Mouse (Mus musculus) limb, embryonic 11.5 days (tissue): ENCODE data around the gene Mrpl53. TPM values are rescaled to one million over a fixed set of nuclear protein-coding genes. Genes with fewer than 3 reads are reported as not detected.
A peak's percentile ranks its signal among the peaks of the same experiment; 100 is the strongest.

Experiments used
- ATAC-seq: fragments of 200-750 bp; cut with Nextera tagmentation; 2 replicates; pipeline ENCODE4 v1.8.0; 2017; ENCODE audit warnings: low read depth; ENCODE audit not compliant: insufficient number of reproducible peaks, low FRiP score, low TSS enrichment
- DNase-seq: peaks from one replicate; pipeline ENCODE4 v3.0.0-alpha.2; 2015; ENCODE audit warnings: low spot score
- H3K27ac ChIP-seq: fragments of 300-500 bp; sonication (generic); replicated peaks from 2 replicates; pipeline ENCODE4 v1.5.1; 2014; ENCODE audit warnings: low read depth, mild to moderate bottlenecking, low read length
- H3K27me3 ChIP-seq: fragments of 300-500 bp; sonication (generic); 2 replicates; pipeline ENCODE4 v1.6.1; 2014; ENCODE audit warnings: mild to moderate bottlenecking, low read length, mixed read lengths; ENCODE audit not compliant: control insufficient read depth, insufficient read depth
- H3K36me3 ChIP-seq: fragments of 300-500 bp; sonication (generic); 2 replicates; pipeline ENCODE4 v1.6.1; 2014; ENCODE audit warnings: mild to moderate bottlenecking, low read length, moderate library complexity, mixed read lengths; ENCODE audit not compliant: control insufficient read depth, insufficient read depth
- H3K4me1 ChIP-seq: fragments of 300-500 bp; sonication (generic); 2 replicates; pipeline ENCODE4 v1.6.1; 2014; ENCODE audit warnings: low read length, mixed read lengths; ENCODE audit not compliant: control insufficient read depth, insufficient read depth
- H3K4me2 ChIP-seq: fragments of 300-500 bp; sonication (generic); 2 replicates; pipeline ENCODE4 v1.6.1; 2014; ENCODE audit warnings: low read depth, mild to moderate bottlenecking, moderate library complexity; ENCODE audit not compliant: severe bottlenecking
- H3K4me3 ChIP-seq: fragments of 300-500 bp; sonication (generic); 2 replicates; pipeline ENCODE4 v1.5.1; 2014; ENCODE audit warnings: low read depth, low read length
- H3K9ac ChIP-seq: fragments of 300-500 bp; sonication (generic); 2 replicates; pipeline ENCODE4 v1.6.1; 2014; ENCODE audit warnings: mild to moderate bottlenecking, low read length
- H3K9me3 ChIP-seq: fragments of 300-500 bp; sonication (generic); 2 replicates; pipeline ENCODE4 v1.6.1; 2016; ENCODE audit warnings: low read length; ENCODE audit not compliant: control insufficient read depth
- WGBS: fragments of 180-500 bp; shearing (Covaris S2); extraction: QIAGEN DNeasy Blood & Tissue Kit; methylation state at CpG from one replicate; pipeline ENCODE4 v1.1.7; 2014; 5-methylcytosine and 5-hydroxymethylcytosine counted together
- polyA plus RNA-seq: library from polyadenylated mRNA; unstranded; fragments of >200 nt; fragmentation: Nextera tagmentation; extraction: Ambion mirVana; gene quantifications from 2 replicates; pipeline ENCODE4 v1.2.1, GENCODE M21; 2014

Mrpl53 gene
- polyA plus RNA-seq, 1 experiment from 2014 or later = 141 TPM

DNA sequence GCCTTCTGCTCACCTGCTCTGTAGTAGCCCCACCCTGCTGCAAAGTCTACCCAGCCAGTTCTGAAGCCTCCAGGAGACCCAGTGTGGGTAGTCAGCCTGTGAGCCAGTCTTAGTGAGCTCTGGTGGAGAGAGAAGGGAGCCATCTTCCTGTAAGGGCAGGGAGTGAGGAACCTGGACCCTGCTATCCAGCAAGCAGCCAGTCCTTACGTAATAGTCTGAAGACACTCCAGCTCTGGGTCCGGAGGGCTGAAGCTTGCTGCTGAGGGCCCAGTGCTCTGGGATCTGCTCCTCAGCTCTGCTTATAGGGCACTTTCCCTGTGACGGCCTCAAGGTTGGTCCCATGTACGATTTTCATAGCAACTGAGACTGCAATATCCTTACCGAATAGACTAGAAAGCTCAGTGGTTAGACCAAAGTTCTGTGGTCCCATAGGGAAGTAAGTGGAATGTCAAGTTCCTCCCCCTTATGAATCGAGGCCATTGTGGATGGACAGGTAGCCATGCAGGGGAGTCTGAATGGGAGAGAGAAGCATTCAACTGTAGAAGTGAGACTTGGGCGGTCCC is 26.2 kb downstream of the Mrpl53 start, which contains the start of gene Rtkn:
TSS of gene Rtkn (plus strand) at position 513 of the 563 bp plus-strand sequence.
- Histone ChIP-seq H3K27ac (peak within 1 kb of the TSS; percentile 100), H3K9ac (peak within 1 kb of the TSS; percentile 90), H3K9me3 (no peaks in the 10 kb centered on the region), H3K4me3 (peak within 1 kb of the TSS; percentile 47), H3K4me1 (peaks cover 21% of the 10 kb centered on the region), H3K36me3 (no peaks in the 10 kb centered on the region), H3K27me3 (no peaks in the 10 kb centered on the region), H3K4me2 (peak within 1 kb of the TSS; percentile 69)
- DNase-seq = peak; percentile 21
- no peak for ATAC-seq
- WGBS = 59% methylated on average over 7 of the region's 7 CpGs

DNA sequence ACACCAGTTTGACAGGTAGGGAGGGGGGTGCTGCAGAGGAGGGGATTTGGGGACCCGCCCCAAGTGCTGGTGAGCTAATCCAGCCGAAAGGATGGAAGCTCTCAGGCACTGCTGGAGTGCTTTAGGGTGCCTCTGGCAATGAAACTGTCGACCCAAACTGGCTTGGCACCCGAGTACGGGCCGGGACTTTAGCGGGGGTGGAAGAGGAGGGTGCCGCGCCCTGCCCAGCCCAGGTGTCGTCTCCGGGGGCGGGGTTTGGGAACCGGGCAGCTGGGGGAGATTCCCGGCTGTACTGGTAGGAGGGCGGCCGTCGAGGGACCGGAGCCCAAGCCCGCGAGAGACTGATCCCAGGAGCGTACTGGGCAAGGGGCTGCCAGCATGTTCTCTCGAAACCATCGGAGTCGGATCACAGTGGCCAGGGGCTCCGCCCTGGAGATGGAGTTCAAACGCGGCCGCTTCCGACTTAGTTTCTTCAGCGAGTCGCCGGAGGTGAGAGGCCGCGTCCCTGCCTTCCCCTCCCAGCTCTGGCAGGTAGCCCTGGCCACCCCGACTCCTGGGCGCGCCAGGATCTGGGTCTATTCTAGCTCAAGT is 26.8 kb downstream of the Mrpl53 start:
- H3K4me1 ChIP-seq = peaks cover 23% of the 10 kb centered on the region
- peak; percentile 64 for DNase-seq
- no peaks in the 10 kb centered on the region for H3K27me3 ChIP-seq
- H3K27ac ChIP-seq = peak overlapping the region; percentile 100; the same call in 1 of the 2 replicates
- peak overlapping the region; percentile 69 for H3K4me2 ChIP-seq
- 2% methylated on average over 36 of the region's 37 CpGs for WGBS
- peak overlapping the region; percentile 47 for H3K4me3 ChIP-seq
- no peak for ATAC-seq
- H3K9me3 ChIP-seq = no peaks in the 10 kb centered on the region
- H3K36me3 ChIP-seq = no peaks in the 10 kb centered on the region
- H3K9ac ChIP-seq = peak overlapping the region; percentile 90

DNA sequence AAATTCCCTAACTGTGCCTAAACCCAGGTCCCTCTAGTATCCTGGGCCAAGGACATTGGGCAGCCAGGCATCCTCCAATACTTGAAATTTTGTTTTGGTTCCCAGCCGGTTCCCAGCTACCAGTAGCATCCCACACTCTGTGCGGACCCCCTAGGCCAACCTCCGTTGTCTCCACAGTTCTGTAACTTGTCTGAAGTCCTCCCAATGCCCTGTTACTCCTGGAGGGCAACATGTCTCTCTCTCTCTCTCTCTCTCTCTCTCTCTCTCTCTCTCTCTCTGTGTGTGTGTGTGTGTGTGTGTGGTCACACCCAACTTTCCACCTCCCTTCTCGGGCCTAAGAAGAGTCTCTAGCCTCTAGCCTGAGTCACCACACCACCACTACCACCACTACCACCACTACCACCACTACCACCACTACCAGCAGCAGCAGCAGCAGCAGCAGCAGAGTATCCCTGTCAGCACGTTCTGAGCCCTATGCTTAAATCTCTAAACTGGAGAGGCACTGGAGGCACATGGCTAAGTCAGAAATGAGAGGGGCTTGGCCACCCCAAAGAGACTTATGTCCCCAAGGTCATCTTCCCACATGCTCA is 27.5 kb downstream of the Mrpl53 start:
- H3K36me3 ChIP-seq = no peaks in the 10 kb centered on the region
- H3K4me3 ChIP-seq = peak overlapping the region; percentile 47
- ATAC-seq (no peak), DNase-seq (no peak)
- WGBS = 12% methylated on average over 5 of the region's 5 CpGs
- H3K4me2 ChIP-seq = peak overlapping the region; percentile 69
- peak overlapping the region; percentile 90 for H3K9ac ChIP-seq
- H3K27me3 ChIP-seq = no peaks in the 10 kb centered on the region
- H3K4me1 ChIP-seq = peaks cover 26% of the 10 kb centered on the region
- H3K9me3 ChIP-seq = no peaks in the 10 kb centered on the region
- H3K27ac ChIP-seq = peak overlapping the region; percentile 100

DNA sequence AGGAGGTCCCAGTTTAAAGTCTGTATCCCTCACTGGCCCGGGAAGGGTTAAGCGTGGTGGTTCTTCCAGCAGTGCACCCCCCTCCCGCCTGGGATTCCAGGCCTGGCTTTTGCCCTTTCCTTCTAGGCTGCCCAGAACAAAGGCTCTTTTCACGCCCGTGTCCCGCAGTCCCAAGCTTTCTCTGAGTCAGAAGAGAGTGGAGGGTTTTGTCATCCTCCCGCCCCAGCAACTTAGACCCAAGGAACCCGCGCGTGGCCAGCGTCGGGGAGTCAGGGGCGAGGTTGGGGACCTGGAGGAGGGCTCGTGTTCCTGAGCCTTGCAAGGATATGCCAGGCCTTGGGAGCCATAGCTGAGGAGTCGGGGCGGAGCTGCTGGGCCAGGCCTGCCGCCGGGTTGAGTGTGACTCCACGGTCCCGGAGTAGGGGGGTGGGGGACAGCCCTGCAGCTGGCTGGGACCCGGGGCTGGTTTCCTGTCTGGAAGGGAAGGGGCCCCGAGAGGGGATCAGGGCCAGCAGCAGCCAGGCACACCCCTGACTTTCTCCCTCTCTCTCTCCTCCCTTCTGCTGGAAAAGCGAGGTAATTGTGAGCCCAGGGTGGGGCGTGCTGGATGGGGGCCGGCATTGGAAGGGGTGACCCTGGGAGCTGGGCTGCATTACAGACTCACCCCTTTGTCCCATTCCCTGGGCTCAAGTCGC is 28.2 kb downstream of the Mrpl53 start:
- under 1% methylated on average over 23 of the region's 26 CpGs for WGBS
- DNase-seq (peak; percentile 88), ATAC-seq (peak; percentile 83)
- Histone ChIP-seq H3K27me3 (no peaks in the 10 kb centered on the region), H3K4me1 (peaks cover 32% of the 10 kb centered on the region), H3K9ac (peak overlapping the region; percentile 90), H3K4me2 (peak overlapping the region; percentile 69), H3K9me3 (no peaks in the 10 kb centered on the region), H3K4me3 (peak overlapping the region; percentile 47), H3K36me3 (no peaks in the 10 kb centered on the region), H3K27ac (peak overlapping the region; percentile 100)

DNA sequence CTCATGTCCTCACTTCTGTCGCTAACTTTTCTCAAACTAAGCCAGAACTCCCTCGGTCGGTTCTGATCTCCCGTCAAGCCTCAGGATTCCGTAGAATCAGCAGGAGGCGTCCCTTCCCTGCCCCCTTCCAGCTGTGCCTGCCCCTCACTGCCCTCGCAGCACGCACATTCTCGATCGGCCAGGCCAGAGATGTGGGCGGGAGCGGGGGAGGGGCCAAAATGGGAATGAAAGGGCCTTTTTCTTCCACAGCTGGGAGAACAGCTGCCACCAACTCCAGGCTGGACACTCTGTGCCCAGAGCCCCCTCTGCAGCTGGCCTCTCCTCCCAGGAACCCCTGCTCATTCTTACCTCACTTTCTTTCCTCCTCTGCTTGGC is 28.7 kb downstream of the Mrpl53 start:
- Histone ChIP-seq H3K4me3 (peak overlapping the region; percentile 47), H3K27me3 (no peaks in the 10 kb centered on the region), H3K36me3 (no peaks in the 10 kb centered on the region), H3K4me2 (peak overlapping the region; percentile 69), H3K9ac (peak overlapping the region; percentile 90), H3K9me3 (no peaks in the 10 kb centered on the region), H3K4me1 (peaks cover 37% of the 10 kb centered on the region), H3K27ac (peak overlapping the region; percentile 100)
- DNase-seq (peak; percentile 97), ATAC-seq (peak; percentile 80)
- WGBS = 0% methylated on average over 12 of the region's 12 CpGs

DNA sequence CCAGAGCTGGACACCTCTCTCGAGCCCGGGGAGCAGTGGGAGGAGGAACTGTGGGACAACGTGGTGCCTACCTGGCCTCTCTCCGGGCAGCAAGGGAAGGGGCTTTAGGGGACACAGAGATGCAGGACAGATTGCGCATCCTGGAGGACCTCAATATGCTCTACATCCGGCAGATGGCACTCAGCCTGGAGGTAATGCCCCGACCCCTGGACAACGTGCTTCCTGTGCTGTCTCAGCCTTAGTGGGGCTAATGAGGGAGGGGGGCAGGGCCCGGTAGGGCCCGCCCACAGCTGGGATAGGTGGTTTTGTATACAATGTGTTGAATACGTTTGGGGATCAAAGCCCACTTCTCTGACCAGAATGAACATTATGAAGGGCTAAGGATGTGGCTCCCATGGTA is 29.2 kb downstream of the Mrpl53 start:
- peak overlapping the region; percentile 100 for H3K27ac ChIP-seq
- H3K36me3 ChIP-seq = no peaks in the 10 kb centered on the region
- DNase-seq (no peak), ATAC-seq (peak; percentile 51)
- WGBS = under 1% methylated on average over 11 of the region's 11 CpGs
- H3K9ac ChIP-seq = peak overlapping the region; percentile 63
- peak overlapping the region; percentile 47 for H3K4me3 ChIP-seq
- H3K4me1 ChIP-seq = peaks cover 41% of the 10 kb centered on the region
- no peaks in the 10 kb centered on the region for H3K9me3 ChIP-seq
- peak overlapping the region; percentile 69 for H3K4me2 ChIP-seq
- H3K27me3 ChIP-seq = no peaks in the 10 kb centered on the region

DNA sequence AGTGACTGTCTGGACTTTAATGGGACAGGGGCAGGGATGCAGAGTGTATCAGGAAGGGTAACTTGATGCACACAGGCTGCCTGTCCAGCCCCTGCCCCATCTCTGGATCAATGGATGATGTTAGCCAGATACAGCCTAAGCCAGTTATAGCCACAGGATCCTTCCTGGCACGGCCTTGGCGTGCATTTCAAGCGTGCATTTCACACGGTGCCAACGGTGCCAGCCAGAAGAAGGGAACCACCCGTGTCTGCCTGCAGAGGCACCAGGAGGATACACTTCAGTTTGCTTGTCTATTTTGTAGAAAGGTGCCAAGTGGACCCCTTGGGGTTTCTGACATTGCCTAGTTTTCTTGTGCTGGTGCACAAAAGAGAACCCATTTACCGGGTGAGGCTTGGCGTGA is 31.2 kb downstream of the Mrpl53 start:
- ATAC-seq (no peak), DNase-seq (no peak)
- Histone ChIP-seq H3K4me2 (no peak overlapping the region), H3K4me1 (peaks cover 42% of the 10 kb centered on the region), H3K27ac (no peak overlapping the region), H3K27me3 (no peaks in the 10 kb centered on the region), H3K36me3 (no peaks in the 10 kb centered on the region), H3K9me3 (no peaks in the 10 kb centered on the region), H3K4me3 (no peak overlapping the region), H3K9ac (no peak overlapping the region)
- WGBS = 95% methylated on average over 8 of the region's 8 CpGs

DNA sequence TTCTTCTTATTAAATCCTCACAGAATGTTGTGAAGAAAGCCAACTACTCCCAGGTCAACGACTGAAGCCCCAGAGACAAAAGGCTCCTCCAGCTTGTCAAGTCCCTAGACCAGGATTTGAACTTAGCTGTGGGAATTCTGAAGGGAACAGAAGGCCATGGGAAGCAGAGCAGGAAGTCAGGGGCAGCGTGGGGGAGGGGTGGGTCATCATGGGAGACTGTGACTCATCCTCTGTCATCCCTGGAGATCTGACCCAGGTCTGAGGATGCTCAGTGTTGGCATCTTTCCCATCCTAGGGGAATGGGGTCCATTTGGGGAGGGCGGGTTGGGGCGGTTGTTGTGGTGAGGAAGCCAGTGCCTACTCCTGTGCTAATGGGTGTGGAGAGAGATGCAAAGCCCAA is 32.8 kb downstream of the Mrpl53 start:
- Histone ChIP-seq H3K27me3 (no peaks in the 10 kb centered on the region), H3K9ac (peak overlapping the region; percentile 70), H3K4me2 (peak overlapping the region; percentile 72), H3K4me3 (no peak overlapping the region; the same call in 1 of the 2 replicates), H3K27ac (no peak overlapping the region), H3K4me1 (peaks cover 34% of the 10 kb centered on the region), H3K36me3 (no peaks in the 10 kb centered on the region), H3K9me3 (no peaks in the 10 kb centered on the region)
- 41% methylated on average over 4 of the region's 4 CpGs for WGBS
- DNase-seq (no peak), ATAC-seq (no peak)
